In genomic region chr10:39173077-39173476, GRCm38 (mm10) we compare ENCODE assay signal across 9 mouse cellular contexts. TPM values are rescaled to one million over a fixed set of nuclear protein-coding genes. Genes with fewer than 3 reads are reported as not detected.
DNase-seq lines count a peak whose midpoint lies in the region; ATAC-seq and TF ChIP-seq lines count a peak whose summit lies in the region.
"Had no signal": no experiment of that assay in that cellular context is flagged by ENCODE, and none has a peak within 500 bp of the region (broad histone marks: within the 10 kb centered on the region; RNA-seq: fewer than 3 reads in every experiment).

No protein-coding gene starts in this region.

- H3K36me3 ChIP-seq in hindbrain, embryonic 13.5 days, result no peaks in the 10 kb centered on the region
- no peaks in the 10 kb centered on the region for H3K36me3 ChIP-seq in neural tube, embryonic 13.5 days

- peaks cover 40% of the 10 kb centered on the region for H3K4me1 ChIP-seq in hindbrain, embryonic 13.5 days (replicated peaks)
- H3K4me1 ChIP-seq in neural tube, embryonic 13.5 days (replicated peaks), result peaks cover 43% of the 10 kb centered on the region

- TF ChIP-seq CTCF in layer of hippocampus, adult 2 months (conservative IDR thresholded peaks at IDR 0.05), result no peak

- H3K4me3 ChIP-seq in layer of hippocampus, adult 2 months, result no peak overlapping the region; the same call in 1 of the 2 replicates
- no peak overlapping the region for H3K4me3 ChIP-seq in hindbrain, embryonic 13.5 days
- H3K4me3 ChIP-seq in neural tube, embryonic 13.5 days, result 0 out of 2 replicates have a peak overlapping the region, but pooled peaks have one; percentile 8

- 0 out of 2 replicates have a peak overlapping the region, but pooled peaks have one; percentile 43 for H3K9ac ChIP-seq in hindbrain, embryonic 13.5 days
- peak overlapping the region; percentile 56; the same call in 1 of the 2 replicates for H3K9ac ChIP-seq in neural tube, embryonic 13.5 days

- no peaks in the 10 kb centered on the region for H3K27me3 ChIP-seq in hindbrain, embryonic 13.5 days
- H3K27me3 ChIP-seq in neural tube, embryonic 13.5 days, result no peaks in the 10 kb centered on the region

- ATAC-seq in hindbrain, embryonic 13.5 days (ENCODE audit: low FRiP score), result no peak
- no peak for ATAC-seq in neural tube, embryonic 13.5 days (ENCODE audit: low read depth)
- no peak for ATAC-seq in inflammation-experienced regulatory T-cells, adult 6 months

- no peaks in the 10 kb centered on the region for H3K9me3 ChIP-seq in hindbrain, embryonic 13.5 days
- H3K9me3 ChIP-seq in neural tube, embryonic 13.5 days, result peaks cover 3% of the 10 kb centered on the region; the same call in 1 of the 2 replicates

- WGBS in hindbrain, embryonic 13.5 days, result 22% methylated on average over 13 of the region's 13 CpGs
- 19% methylated on average over 13 of the region's 13 CpGs for WGBS in neural tube, embryonic 13.5 days

- peak overlapping the region; percentile 64 for H3K4me2 ChIP-seq in hindbrain, embryonic 13.5 days
- H3K4me2 ChIP-seq in neural tube, embryonic 13.5 days, result peak overlapping the region; percentile 73

- no peak for DNase-seq in layer of hippocampus, adult 2 months (ENCODE audit: low spot score in 2 of 2)
- no peak for DNase-seq in layer of hippocampus, adult 8-10 months (ENCODE audit: low spot score in 2 of 2)
- DNase-seq in gastrocnemius, adult 18-20 months (ENCODE audit: low spot score), result peak; percentile 32
- DNase-seq in liver, result peak; percentile 14
- DNase-seq in left cerebral cortex, adult 18-20 months (ENCODE audit: low spot score in 2 of 2), result no peak

- H3K27ac ChIP-seq in layer of hippocampus, adult 2 months, result peak overlapping the region; percentile 94
- peak overlapping the region; percentile 97 for H3K27ac ChIP-seq in hindbrain, embryonic 13.5 days
- peak overlapping the region; percentile 98 for H3K27ac ChIP-seq in neural tube, embryonic 13.5 days (replicated peaks)

RNA-seq across cellular contexts. Expression of gene Ccn6, which starts 9.5 kb away (rescaled TPM):
- total RNA-seq in layer of hippocampus, adult 2 months (2021), result under 1 TPM; 0.32 to 0.44 TPM
- under 1 TPM in 2 of 4 experiments, not detected in 2; 0.23 to 0.33 TPM for total RNA-seq in layer of hippocampus, adult 8-10 months (2022)
- not detected for total RNA-seq in gastrocnemius, adult 18-20 months (2021)
- 0.41 and 0.44 TPM in 2 replicates for polyA plus RNA-seq in hindbrain, embryonic 13.5 days (2015; fragmentation: Nextera tagmentation; extraction: Ambion mirVana)
- polyA plus RNA-seq in neural tube, embryonic 13.5 days (2015; fragmentation: Nextera tagmentation; extraction: Ambion mirVana), result 0.65 and 0.81 TPM in 2 replicates
- under 1 TPM in 1 of 3 experiments, not detected in 2; 0.34 TPM for polyA plus RNA-seq in inflammation-experienced regulatory T-cells, adult 6 months (2017; shearing (Covaris generic))
- total RNA-seq in left cerebral cortex, adult 18-20 months (2021), result under 1 TPM; 0.23 to 0.60 TPM
- total RNA-seq: neutrophil, adult 5-6 weeks had no signal

RNA-seq across cellular contexts. Expression of gene Tube1, which starts 39.3 kb away (rescaled TPM):
- total RNA-seq in layer of hippocampus, adult 2 months (2021), result 1 to 10 TPM; 3.5 to 3.8 TPM
- total RNA-seq in layer of hippocampus, adult 8-10 months (2022), result 1 to 10 TPM; 2.6 to 3.2 (median 3.1) TPM
- total RNA-seq in gastrocnemius, adult 18-20 months (2021), result under 1 TPM; 0.64 to 0.81 TPM
- polyA plus RNA-seq in hindbrain, embryonic 13.5 days (2015; fragmentation: Nextera tagmentation; extraction: Ambion mirVana), result 9.6 and 10.4 TPM in 2 replicates
- 7.8 and 11.3 TPM in 2 replicates for polyA plus RNA-seq in neural tube, embryonic 13.5 days (2015; fragmentation: Nextera tagmentation; extraction: Ambion mirVana)
- polyA plus RNA-seq in inflammation-experienced regulatory T-cells, adult 6 months (2017; shearing (Covaris generic)), result 10 to 100 TPM in 1 of 3 experiments, 1 to 10 TPM in 2; 2.5 to 11.1 (median 3.4) TPM
- 1 to 10 TPM; 2.5 to 3.0 TPM for total RNA-seq in left cerebral cortex, adult 18-20 months (2021)

RNA-seq across cellular contexts. Expression of gene Fam229b, which starts 39.4 kb away (rescaled TPM):
- total RNA-seq in layer of hippocampus, adult 2 months (2021), result 10 to 100 TPM; 11.2 to 12.3 TPM
- total RNA-seq in layer of hippocampus, adult 8-10 months (2022), result 10 to 100 TPM; 11.0 to 16.4 (median 13.0) TPM
- total RNA-seq in gastrocnemius, adult 18-20 months (2021), result 1 to 10 TPM; 2.9 to 3.9 TPM
- 32.7 and 34.8 TPM in 2 replicates for polyA plus RNA-seq in hindbrain, embryonic 13.5 days (2015; fragmentation: Nextera tagmentation; extraction: Ambion mirVana)
- 30.2 and 37.0 TPM in 2 replicates for polyA plus RNA-seq in neural tube, embryonic 13.5 days (2015; fragmentation: Nextera tagmentation; extraction: Ambion mirVana)
- polyA plus RNA-seq in inflammation-experienced regulatory T-cells, adult 6 months (2017; shearing (Covaris generic)), result 1 to 10 TPM; 1.6 to 2.3 (median 1.7) TPM
- total RNA-seq in left cerebral cortex, adult 18-20 months (2021), result 10 to 100 TPM; 14.5 to 14.7 TPM

Comparison
In these comparisons a context has a peak if more than half of its experiments do, and no peak if none do; other contexts are left out.
1. DNase-seq: peak in gastrocnemius, adult 18-20 months (single experiment) and liver (single experiment); none in layer of hippocampus, adult 2 months (0 of 2), layer of hippocampus, adult 8-10 months (0 of 2) and left cerebral cortex, adult 18-20 months (0 of 2).
2. Peak in every context shown above with its lines, with median percentiles within 50 percentile points of each other: H3K27ac ChIP-seq.